Mouse (Mus musculus) limb, embryonic 10.5 days (tissue): ENCODE data around the gene Scd3. TPM values are rescaled to one million over a fixed set of nuclear protein-coding genes. Genes with fewer than 3 reads are reported as not detected.

Experiments used
- polyA plus RNA-seq: library from polyadenylated mRNA; unstranded; fragments of >200 nt; fragmentation: Nextera tagmentation; extraction: Ambion mirVana; gene quantifications from 2 replicates; pipeline ENCODE4 v1.2.1, GENCODE M21; 2016

Gene Scd3
- polyA plus RNA-seq, 1 experiment from 2014 or later: 0.41 TPM

Other genes starting within 250 kb of the Scd3 start
- 0.10 TPM in 1 of 2 replicates, not detected in the other for gene Cpn1, start 216.7 kb upstream of the Scd3 start, polyA plus RNA-seq
- gene Cyp2c23, start 174.1 kb upstream of the Scd3 start, polyA plus RNA-seq: not detected in 2 replicates
- gene Erlin1, start 133.5 kb upstream of the Scd3 start, polyA plus RNA-seq: 20.7 and 22.6 TPM in 2 replicates
- 35.9 and 48.2 TPM in 2 replicates for gene Chuk, start 95.8 kb upstream of the Scd3 start, polyA plus RNA-seq
- 41.2 and 46.9 TPM in 2 replicates for gene Cwf19l1, start 67.4 kb upstream of the Scd3 start, polyA plus RNA-seq
- gene Bloc1s2, start 56.8 kb upstream of the Scd3 start, polyA plus RNA-seq: 105 and 113 TPM in 2 replicates
- gene Pkd2l1, start 10.8 kb upstream of the Scd3 start, polyA plus RNA-seq: not detected in 2 replicates
- gene Scd2, start 90.4 kb downstream of the Scd3 start, polyA plus RNA-seq: 324 and 335 TPM in 2 replicates
- gene Scd4, start 129.8 kb downstream of the Scd3 start, polyA plus RNA-seq: 0.08 and 0.11 TPM in 2 replicates
- 15.9 and 16.6 TPM in 2 replicates for gene Scd1, start 204.6 kb downstream of the Scd3 start, polyA plus RNA-seq